Mouse (Mus musculus) megakaryocyte, adult 5-6 weeks (primary cell): ENCODE results near the gene Nos1ap. TPM values are rescaled to one million over a fixed set of nuclear protein-coding genes. Genes with fewer than 3 reads are reported as not detected.

ENCODE experiments used
- ATAC-seq: 2 replicates; pipeline ENCODE4 v1.8.0; 2016; ENCODE audit warnings: mild to moderate bottlenecking, inconsistent platforms; ENCODE audit not compliant: poor library complexity, severe bottlenecking
- total RNA-seq, 2 experiments: library from RNA; stranded (forward) in 1 of 2; stranded (reverse) in 1 of 2; fragments of 153-499, 151-499 nt in 1 of 2; fragments of 221-1000, 200-1000 nt in 1 of 2; gene quantifications; 2 replicates each; pipeline versions ENCODE4 v1.2.3 to v1.2.4; 2015 to 2017

Gene Nos1ap
- total RNA-seq, 2 experiments from 2014 or later: 3.0 to 11.6 TPM

DNA sequence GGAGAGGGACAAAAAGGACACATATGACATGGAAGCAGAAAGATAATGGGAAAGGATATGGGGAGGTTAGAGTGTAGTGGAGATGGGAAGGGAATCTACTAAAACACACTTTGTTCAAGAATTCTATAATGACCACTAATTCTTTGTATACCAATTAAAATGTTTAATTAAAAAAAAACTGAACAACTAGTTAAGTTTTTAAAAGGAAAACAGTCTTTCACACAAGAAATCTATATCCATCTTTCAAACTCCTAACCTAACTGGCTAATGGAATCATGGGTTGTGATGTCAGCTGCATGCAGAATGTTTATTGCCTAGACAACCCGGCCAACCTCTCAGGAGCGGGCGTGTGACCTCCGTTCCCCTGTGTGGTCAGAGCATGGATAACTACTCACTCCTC lies 281.2 kb downstream of the Nos1ap start, which contains the start of gene Spata46:
Gene Spata46 (plus strand): TSS at position 301 of the 400 bp plus-strand sequence.
- ATAC-seq: no peak

GRCm38 (mm10) chr1:170306232-170306631 lies 283.4 kb downstream of the Nos1ap start, which contains the start of gene Gm7694:
TSS of gene Gm7694 (minus strand) at chr1:170306332.
- no peak for ATAC-seq

DNA sequence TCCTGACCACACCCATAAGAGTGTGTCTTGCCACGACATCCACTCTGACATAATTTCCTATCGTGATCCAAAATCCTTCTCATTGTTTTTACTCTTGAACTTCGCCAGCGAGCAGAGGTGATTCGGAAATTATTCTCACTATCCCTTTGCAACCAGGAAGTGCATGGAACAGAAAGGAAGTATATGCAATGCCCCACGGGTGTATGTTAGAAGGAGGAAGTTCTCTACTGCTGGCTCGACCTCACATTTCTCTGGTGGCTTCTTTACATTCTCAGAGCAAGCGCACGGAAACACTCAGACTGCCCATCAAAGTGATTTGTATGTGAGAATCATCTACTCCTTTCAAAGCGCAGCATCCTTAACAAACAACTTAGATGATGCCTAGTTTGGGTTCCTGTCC lies 284.7 kb downstream of the Nos1ap start:
- peak; percentile 88 for ATAC-seq

- no peak for ATAC-seq
These were observed 286.6 kb downstream of the Nos1ap start for GRCm38 (mm10) chr1:170303103-170303502.

- ATAC-seq: no peak
These were observed 287.2 kb downstream of the Nos1ap start for GRCm38 (mm10) chr1:170302456-170302855.

DNA sequence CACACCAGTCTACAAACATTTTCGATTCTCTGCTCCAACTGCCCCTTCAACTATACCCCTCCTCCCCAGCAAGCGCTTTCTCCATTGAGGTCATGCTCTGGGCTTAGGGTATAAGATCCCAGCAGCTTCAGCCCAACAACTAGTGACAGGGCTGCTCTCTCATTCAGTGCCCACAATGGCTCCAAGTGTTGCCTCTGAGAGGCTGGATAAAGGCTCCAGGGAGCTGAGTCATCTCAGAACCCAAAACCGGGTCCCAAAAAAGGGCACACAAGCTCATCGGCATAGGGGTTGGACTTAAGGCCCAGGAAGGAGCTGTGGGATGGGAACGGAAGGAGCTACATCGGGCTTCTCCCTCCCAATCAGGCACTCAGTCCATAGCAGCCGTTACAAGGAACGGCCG lies 288.0 kb downstream of the Nos1ap start:
- ATAC-seq: no peak

GRCm38 (mm10) chr1:170299496-170299895 lies 290.2 kb downstream of the Nos1ap start:
- peak; percentile 36; the same call in 1 of the 2 replicates for ATAC-seq

DNA sequence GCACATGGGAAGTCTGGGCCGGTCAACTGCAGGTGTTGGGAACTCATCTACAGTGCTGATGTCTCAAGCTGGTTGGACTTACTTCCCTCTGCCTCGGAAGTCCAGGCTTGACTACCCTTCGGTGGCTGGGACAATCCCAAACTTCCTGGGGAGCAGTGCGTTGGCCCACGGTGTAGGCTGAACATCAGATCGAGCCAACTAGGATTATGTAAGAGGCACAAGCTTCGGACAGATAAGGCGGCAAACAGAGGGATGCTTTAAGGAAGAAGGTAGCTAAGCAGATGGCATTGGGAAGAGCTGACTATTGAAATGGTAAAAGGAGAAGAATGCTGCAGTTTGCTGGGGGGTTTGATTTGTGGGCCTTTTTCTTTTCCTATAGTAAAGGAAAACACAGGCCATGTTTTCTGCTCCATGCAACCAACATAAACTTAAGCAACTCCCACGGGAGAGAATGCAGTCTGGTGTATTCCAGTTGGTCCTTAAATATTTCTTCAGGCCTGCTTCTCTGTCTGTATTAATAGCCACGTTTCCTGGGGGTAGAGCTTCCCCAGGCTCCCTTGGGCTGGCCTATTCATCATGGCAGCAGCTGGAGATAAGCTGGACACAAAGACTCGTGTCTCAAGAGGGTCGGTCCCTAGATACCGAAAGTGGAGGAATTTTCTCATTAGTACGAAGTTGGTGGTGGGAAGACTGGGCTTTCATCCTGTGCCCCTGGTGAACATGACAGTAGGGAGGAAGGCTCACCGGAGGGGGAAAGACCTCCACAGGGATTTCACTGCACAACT lies 294.7 kb downstream of the Nos1ap start:
- ATAC-seq: no peak

DNA sequence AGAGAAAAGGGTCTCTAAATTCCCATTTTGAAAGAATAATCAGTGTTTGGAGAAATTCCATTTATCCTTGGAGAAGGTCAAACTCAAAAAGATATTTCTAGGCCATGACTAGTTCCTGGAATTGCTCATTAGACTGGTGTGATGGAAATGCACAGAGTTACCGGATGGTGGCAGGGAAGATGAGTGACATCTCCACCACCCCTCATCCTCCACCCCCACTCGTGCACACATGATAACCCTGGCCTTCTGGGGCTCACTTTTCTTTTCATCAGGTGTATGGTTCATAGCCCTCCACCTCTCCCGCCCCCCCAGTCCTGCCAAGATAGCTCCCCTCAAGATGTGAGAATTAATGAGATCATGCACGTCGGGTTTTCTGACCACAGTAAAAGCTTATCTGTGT lies 296.4 kb downstream of the Nos1ap start:
- no peak for ATAC-seq

GRCm38 (mm10) chr1:170292239-170292951 lies 297.3 kb downstream of the Nos1ap start:
- ATAC-seq: peak; percentile 74

GRCm38 (mm10) chr1:170282415-170283129 lies 307.1 kb downstream of the Nos1ap start:
- peak; percentile 96 for ATAC-seq

DNA sequence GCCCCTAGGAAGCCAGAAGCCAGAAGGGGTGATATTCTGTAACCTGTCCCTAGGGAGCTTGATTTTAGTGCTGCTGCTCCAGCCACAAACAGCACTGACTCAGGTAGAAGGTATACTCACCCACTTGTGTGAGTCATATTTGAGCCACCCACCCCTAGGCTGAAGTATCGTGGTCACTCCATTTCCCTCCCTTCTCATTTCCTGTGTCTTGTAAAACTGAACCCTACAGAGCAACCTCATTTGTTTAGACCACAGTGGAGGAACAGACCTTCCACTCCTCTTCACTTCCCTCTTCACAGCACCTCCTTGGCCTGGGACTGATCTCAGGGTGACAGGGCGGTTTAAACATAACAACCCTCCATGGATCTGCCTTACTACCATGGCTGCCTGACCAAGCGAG lies 312.6 kb downstream of the Nos1ap start, which contains the start of gene Sh2d1b1:
Gene Sh2d1b1 (plus strand): TSS at position 305 of the 400 bp plus-strand sequence.
- ATAC-seq: peak; percentile 88

DNA sequence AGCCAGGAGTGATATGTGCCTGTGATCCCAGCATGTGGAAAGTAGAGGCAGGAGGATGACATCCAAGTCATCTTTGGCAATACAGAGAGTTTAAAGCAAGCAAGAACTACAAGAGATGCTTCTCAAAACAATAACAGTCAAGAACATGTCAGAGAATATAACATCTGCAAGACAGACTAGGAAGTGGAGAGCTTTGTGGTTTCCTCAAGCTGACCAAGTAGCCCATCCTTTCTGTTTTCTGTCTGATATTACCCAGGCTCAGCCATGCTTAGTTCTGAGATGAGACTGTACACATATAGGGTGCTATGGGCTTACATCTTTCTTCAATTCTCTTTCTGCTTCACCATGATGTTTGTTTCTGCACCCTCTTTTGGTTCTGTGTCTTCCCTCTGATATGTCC lies 316.4 kb downstream of the Nos1ap start:
- peak; percentile 38; the same call in 1 of the 2 replicates for ATAC-seq

DNA sequence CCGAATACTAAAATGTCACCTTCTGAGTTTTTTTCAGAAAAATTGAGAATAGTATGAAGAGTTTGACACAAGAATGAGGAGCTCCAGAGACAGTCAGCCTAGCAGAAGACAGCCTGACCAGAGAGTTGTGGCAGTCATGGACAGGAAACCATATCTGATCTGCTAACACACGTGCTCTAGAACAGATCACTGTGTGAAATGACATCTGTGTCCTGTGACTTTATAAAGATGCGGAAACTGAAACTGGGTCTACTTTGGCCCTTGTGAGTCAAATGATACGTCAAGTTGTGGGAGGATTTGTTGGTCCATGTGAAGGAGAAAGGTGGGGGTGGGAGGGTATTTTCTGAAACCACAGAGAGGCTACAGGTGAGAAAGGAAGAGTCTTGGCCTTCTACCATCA lies 319.0 kb downstream of the Nos1ap start:
- peak; percentile 60; the same call in 1 of the 2 replicates for ATAC-seq

DNA sequence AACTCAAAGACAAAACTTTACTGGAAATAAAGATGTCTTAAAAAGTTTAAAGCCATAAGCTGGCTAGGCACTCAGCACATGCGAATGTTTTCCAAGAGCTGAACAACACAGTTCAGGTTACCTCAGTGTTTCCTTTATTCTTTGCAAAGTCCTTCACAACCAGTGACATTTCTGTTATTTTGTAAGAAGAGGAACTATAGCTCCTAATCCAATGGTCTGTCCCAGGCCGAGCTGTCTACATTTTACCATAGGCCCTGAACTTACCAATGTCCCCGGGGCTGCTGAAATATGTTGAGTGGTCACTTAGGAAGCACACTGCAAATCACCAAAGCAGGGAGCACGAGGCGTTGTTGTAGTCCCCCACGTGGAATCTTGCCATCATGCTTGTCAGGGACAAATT lies 319.4 kb downstream of the Nos1ap start:
- ATAC-seq: peak; percentile 64

GRCm38 (mm10) chr1:170255560-170255910 lies 334.1 kb downstream of the Nos1ap start:
- peak; percentile 100 for ATAC-seq

DNA sequence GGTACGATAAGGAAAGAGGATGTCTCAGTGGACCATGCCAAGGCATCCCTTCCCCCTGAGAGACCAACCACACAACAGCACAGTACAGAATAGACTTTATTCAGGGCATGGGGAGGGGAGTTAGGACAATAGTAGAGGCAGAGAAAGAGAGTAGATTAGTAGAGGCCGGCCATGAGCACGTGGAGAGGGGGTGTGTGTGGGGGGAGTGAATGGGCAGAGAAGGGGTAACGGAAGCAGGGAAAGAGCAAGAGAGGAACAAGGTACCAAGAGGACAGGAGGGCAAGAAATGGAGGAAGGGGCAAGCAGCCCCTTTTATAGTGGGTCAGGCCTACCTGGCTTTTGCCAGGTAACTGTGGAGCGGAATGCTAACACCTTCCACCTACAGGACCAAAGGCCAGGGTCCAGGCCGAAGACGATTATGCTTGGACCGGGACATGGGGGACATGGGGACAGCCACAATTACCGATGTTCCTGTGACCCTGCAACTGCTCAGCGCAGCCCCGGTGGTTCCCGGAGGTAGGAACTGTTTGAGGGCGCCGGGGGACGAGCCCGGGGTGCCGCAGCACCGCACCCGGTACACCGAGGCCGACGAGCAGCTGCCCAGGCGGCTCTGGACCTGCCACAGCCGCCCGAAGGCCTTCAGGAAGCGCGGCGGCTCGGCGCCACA lies 334.6 kb downstream of the Nos1ap start:
- ATAC-seq: no peak
